Mouse (Mus musculus): ENCODE measurements at regions not wholly inside any gene's neighbourhood (a gene's known extent, or its start where the extent isn't known, plus 50 kb on each side); places are given as distances from the start of the nearest gene placed in this dataset.

DNA sequence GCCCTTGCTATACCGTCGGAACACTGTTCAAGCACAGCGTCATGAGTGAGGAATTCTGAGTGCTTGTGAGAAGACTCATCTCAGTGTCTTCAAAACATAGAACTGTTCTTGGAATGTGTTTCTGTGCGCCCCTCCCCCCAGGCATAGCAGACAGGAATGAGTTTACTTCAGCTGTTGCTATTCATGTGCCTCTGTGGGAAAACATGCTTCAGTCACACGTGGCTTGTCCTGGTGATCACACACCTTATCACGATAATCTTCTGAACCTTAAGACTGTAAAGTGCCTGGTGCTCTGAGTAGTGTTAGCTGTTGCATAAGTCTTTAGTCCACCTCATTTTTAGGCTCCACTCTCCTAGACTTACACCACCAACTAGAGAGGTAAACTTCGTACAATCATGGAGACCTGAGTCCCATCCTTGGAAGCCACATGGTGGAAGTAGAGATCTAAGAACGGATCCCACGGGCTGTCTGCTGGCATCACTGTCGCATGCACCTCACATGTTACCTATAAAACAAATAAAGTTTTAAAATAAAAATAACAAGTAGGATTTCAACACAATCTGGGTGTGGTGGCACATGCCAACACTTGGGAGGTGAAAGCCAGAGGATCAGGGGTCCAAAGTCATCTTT is 1143.8 kb downstream of the 4930447A16Rik start:
- no peak for DNase-seq (ENCODE audit: low spot score in 2 of 2)

- DNase-seq (ENCODE audit: low spot score in 2 of 2): no peak
These were observed 1144.8 kb downstream of the 4930447A16Rik start for GRCm38 (mm10) chr15:38570144-38570543.

- no peak for DNase-seq (ENCODE audit: low spot score in 2 of 2)
These were observed 1145.4 kb downstream of the 4930447A16Rik start for GRCm38 (mm10) chr15:38570735-38571134.

DNA sequence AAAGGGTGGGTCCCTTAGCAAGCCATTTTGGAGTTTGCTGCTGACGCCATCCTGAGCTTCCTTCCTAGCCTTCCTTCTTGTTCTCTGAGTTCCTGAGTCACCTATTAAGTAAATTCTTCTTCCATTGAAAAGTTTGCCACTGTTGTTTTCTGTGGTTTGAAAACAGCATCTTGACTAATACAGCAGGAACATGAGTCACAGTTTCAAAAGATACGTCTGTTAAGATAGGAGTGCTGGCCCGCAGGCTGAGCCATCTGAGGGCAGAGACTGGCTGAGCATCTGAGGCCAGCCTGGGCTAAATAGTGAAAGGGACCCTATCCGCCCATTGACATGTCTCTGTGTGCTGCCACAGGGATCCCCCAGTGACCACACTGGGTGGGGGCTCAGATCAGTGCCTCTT is 1147.3 kb downstream of the 4930447A16Rik start:
- no peak for DNase-seq (ENCODE audit: low spot score in 2 of 2)

DNA sequence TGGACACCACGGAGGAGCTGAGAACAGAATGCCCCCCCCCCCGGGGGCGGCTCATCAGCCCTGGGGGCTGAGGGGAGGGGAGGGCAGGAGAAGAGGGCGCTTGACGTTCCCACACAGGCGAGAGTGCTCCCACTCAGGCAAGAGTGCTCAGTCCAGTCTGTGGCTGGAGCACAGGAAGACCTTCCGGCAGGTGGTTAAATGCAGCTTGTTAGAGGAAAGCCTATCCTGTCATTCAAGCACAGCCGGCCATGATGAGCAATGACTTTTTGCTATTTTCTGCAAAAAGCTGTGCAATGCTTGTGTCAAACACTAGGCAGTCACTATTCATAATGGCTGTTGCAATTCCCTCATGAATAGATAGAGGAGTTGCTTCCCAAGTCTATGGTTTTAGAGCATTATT is 1149.1 kb downstream of the 4930447A16Rik start:
- no peak for DNase-seq (ENCODE audit: low spot score in 2 of 2)

DNA sequence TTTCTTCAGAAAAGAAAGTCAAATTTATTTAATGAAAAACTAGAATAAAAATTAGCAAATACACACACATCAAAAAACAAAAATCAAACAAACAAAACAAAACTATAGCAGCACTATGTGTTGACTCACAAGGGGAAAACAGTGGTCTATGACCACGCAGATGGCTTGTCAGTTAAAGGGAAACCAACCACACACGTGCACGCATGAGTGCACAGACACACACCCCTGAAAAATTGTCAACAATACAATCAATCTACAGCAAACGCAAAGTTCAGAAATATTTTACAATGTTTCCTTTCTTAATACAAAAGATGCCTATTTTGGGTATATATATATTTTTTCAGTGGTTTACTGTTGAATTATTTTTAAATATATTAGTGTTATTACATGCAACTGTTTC is 1149.9 kb downstream of the 4930447A16Rik start:
- no peak for DNase-seq (ENCODE audit: low spot score in 2 of 2)

GRCm38 (mm10) chr15:38577691-38578090 is 1152.3 kb downstream of the 4930447A16Rik start:
- no peak for DNase-seq (ENCODE audit: low spot score in 2 of 2)

DNA sequence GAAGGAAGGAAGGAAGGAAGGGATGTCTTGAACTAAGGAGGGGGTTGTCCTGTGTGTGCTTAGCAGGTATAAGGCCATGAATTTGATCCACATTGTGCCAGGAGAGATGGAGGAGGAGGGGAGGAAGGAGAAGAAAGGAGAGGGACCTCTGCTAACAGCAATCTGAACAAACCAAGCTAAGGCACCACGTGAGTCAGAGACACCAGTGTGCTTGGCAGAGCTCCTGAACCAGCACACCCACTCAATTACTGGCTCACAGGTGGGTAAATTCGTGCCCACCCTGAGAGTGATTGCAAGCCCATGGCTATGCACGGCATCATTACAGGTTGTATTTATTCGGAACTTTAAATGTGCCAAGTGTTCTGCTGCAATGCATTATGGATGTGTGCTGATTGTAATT is 1154.1 kb downstream of the 4930447A16Rik start:
- no peak for DNase-seq (ENCODE audit: low spot score in 2 of 2)

DNA sequence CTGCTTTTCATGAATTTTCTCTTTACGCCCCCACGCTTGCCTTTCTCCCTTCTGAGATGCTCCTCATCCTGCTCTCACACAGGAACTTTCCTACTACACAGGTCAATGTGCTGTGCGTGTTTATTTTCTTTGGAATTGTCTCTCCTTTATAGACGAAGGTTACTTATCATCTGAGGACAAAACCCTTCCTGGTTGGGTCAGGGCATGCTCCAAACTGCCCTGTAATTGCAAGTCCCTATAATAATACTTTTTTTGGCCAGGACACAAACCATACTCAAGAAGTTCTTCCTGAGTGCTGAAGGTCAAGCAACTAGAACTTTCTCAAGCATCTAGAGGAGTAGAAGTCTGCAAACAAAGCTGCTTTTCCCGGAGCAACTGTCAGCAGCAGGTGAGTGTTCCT is 1158.1 kb downstream of the 4930447A16Rik start:
- DNase-seq (ENCODE audit: low spot score in 2 of 2): no peak

GRCm38 (mm10) chr15:38584425-38584824 is 1159.1 kb downstream of the 4930447A16Rik start:
- no peak for DNase-seq (ENCODE audit: low spot score in 2 of 2)

GRCm38 (mm10) chr15:38585610-38586009 is 1160.3 kb downstream of the 4930447A16Rik start:
- DNase-seq (ENCODE audit: low spot score in 2 of 2): peak; percentile 32 to 85

GRCm38 (mm10) chr15:38586594-38586993 is 1161.2 kb downstream of the 4930447A16Rik start:
- no peak for DNase-seq (ENCODE audit: low spot score in 2 of 2)

GRCm38 (mm10) chr15:38588268-38588667 is 1162.9 kb downstream of the 4930447A16Rik start:
- no peak for DNase-seq (ENCODE audit: low spot score in 2 of 2)

- DNase-seq (ENCODE audit: low spot score in 2 of 2): no peak
These were observed 1163.7 kb downstream of the 4930447A16Rik start for GRCm38 (mm10) chr15:38589010-38589409.

- no peak for DNase-seq (ENCODE audit: low spot score in 2 of 2)
These were observed 1164.3 kb downstream of the 4930447A16Rik start for GRCm38 (mm10) chr15:38589675-38590074.

GRCm38 (mm10) chr15:38594095-38594494 is 1168.7 kb downstream of the 4930447A16Rik start:
- no peak for DNase-seq (ENCODE audit: low spot score in 2 of 2)

- no peak for DNase-seq (ENCODE audit: low spot score in 2 of 2)
These were observed 1169.4 kb downstream of the 4930447A16Rik start for GRCm38 (mm10) chr15:38594747-38595146.

DNA sequence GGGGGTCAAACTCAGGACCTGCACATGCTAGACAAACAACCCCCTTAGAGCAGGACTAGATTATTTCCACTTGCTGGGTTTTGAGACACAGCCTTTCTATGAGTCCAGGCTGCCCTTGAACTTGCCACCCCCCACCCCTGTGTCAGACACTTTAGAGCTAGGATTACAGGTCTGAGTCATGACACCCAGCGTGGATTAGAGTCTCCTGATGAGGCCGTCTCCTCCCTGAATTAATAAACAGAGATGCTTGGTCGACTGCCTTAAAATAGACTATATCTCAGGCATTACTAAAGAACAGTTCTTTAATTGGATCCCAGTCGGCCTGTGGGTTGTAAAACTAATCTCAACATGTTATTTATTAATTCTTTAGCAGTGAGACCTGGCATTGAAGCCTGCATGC is 1170.5 kb downstream of the 4930447A16Rik start:
- DNase-seq (ENCODE audit: low spot score in 2 of 2): no peak

GRCm38 (mm10) chr15:38597458-38597857 is 1172.1 kb downstream of the 4930447A16Rik start:
- DNase-seq (ENCODE audit: low spot score in 2 of 2): no peak

GRCm38 (mm10) chr15:38601436-38601835 is 1176.1 kb downstream of the 4930447A16Rik start:
- no peak for DNase-seq (ENCODE audit: low spot score in 2 of 2)

GRCm38 (mm10) chr15:38602187-38602870 is 1177.0 kb downstream of the 4930447A16Rik start:
- peak; percentile 21 to 64 for DNase-seq (ENCODE audit: low spot score in 2 of 2)

DNA sequence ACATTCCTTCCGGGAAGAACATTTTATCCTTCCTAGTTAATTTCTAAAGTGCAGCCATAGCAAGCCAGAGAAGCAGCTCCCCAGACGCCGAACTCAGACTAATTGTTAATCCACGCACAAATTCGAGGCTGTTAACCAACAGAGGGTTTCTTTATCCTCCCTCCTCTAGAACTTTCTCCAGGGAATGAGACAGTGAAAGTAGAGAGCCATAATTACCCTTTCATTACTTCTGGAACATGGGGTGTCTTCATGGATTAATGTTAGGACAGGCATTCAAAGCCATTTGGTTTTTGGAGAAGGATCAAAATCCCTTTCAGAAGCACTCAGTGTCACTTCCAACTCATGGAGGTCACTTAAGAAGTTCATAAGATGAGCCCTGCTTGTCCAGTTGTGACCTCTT is 1178.6 kb downstream of the 4930447A16Rik start:
- DNase-seq (ENCODE audit: low spot score in 2 of 2): no peak

GRCm38 (mm10) chr15:38607368-38607767 is 1182.0 kb downstream of the 4930447A16Rik start:
- DNase-seq (ENCODE audit: low spot score in 2 of 2): no peak
